Mouse (Mus musculus) mesoderm, embryonic 11.5 days (tissue): ENCODE measurements around the gene Clec3a.

ENCODE experiments used
- DNase-seq: peaks from one replicate; pipeline ENCODE4 v3.0.0-alpha.2; 2012; ENCODE audit warnings: low read depth, low spot score

The Clec3a gene

DNA sequence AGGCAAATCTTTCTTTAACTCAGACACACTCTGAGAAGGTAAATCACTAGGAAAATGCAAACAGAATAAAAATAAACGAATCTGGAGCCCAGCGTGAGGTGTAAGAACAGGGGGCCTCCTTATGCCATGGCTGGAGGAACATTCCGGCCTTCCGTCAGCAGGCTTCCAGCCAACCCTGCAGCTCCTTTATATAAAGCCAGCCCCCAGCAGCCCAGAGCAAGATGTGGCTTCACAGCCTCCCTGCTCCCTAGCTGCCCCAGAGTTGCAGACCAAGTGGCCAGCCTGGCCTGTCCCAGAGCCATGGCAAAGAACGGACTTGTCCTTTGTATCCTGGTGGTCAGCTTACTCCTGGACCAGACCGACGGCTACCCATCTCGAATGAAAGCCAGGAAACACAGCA, at the start of gene Clec3a:
TSS of gene Clec3a (plus strand) at position 301 of the 400 bp plus-strand sequence.
- no peak for DNase-seq

DNA sequence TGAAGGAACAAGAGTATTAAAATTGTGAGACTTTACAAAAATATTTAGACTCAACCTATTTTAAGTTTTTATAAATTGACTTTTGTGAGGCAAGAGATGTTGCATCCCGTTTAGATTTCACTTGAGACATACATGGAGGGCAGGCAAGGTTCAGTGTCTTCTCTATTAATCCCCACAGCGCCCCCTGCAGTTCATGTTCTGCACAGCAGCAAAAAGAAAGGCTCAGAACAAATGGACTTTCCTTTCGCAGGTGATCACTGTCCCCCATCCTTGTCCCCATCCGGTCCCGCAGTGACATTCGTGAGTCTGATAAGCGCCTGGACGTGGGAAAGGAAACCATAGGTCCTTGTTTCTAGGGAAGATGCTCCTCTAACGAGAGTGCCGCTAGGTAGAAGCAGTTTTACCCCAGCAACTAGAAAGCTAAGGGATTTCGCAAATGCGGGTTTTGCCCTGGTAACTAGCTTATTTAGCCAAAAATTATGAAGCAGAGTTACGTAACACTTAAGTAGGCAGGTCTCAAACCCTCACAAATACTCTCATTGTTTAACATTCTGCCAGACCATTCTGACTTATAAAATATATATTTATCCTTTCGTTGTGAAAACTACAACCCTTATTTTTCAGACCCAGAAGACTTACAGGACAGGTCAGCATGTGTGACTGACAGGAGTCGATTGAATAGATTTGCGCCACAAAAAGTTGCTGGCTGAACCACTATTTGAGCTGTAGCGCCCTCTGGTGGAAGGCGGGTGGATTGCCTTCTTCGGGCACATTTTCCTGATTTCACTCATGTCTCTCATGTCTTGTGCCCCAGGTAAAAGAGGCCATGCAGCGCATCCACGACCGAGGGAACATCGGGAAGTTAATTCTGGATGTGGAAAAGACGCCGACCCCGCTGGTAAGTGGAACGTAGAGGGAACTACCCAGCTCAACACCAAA, 48.6 kb upstream of the Clec3a start:
- DNase-seq, result peak; percentile 77

DNA sequence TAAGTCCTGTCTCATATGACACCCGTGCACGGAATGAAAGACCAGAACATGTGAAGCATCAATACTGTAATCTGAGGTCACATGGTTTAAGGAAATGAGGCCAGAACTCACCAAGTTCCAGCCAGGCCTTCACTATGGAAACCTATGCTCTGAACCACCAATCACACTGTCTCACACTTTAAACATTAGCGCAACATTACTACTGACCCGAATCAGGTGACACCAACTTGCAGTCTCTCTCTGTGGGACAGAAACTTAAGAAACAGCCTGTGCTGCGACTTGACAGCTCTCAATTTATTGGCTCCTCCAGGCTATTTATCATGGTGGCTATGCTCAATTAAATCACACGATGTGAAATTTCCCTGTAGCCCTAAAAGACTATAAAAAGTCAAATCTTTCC, 43.5 kb upstream of the Clec3a start:
- DNase-seq, result peak; percentile 52

DNA sequence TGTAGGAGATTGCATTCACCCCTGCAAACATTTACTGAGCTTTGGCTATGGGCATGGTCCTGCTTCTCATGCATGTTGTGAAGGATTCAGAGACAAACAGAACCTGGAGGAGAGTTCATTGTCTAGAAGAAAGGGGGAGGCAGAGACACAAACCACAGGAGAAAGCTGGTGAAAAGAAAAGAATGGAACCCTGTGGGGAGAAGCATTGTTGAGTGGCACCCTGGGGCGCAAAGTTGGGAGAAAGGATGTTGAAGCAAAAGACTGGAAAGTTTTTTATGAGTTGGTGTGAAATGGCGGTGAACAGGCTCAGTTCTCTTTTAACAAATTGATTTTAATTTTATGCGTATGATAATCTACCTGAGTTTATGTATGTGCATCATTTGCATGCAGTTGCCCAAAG, 33.7 kb upstream of the Clec3a start:
- DNase-seq, result no peak

DNA sequence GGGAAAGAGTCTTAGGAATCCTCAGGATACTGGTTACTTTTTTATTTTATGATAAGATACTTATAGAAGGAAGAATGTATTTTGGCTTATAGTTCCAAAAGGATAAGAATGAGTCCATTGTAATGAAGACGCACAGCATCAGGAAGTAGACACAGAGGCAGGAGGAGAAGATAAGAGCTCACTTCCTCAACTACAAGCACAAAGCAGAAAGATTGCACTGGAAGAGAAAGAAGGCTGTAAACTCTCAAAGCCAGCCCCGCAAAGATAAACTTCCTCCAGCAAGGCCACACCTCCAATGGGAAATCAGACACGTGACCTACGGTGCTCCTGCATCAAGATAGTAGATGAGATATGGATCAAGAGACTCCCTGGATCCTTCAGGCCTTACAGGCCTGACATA, 30.4 kb upstream of the Clec3a start:
- no peak for DNase-seq

GRCm38 (mm10) chr8:114390465-114391254, 27.2 kb upstream of the Clec3a start:
- no peak for DNase-seq

DNA sequence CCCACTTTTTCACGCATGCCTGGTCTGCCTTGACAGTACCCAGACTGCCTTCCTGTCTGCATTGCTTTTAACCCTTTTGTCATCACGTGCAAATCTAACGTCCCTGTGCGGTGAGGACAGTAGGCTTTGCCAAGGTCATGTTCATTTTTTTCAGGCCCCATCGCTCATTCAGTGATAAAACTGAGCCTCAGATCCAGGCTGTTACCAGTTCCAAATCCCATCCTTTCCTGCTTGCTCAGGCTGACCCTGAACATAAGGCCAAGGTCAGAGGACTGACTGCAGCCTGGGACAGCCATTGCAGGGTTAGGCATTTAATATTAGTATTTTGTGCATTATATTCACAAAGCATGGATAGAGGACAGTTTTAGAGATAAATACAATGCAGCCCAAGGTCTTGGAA, 19.6 kb upstream of the Clec3a start:
- DNase-seq, result no peak

- no peak for DNase-seq
These were observed 18.6 kb upstream of the Clec3a start for GRCm38 (mm10) chr8:114399273-114399672.

- DNase-seq, result peak; percentile 7
These were observed 16.2 kb upstream of the Clec3a start for GRCm38 (mm10) chr8:114401679-114402078.

- no peak for DNase-seq
These were observed 6.5 kb upstream of the Clec3a start for GRCm38 (mm10) chr8:114411421-114411820.

GRCm38 (mm10) chr8:114418486-114418885, 600 bp downstream of the Clec3a start:
- DNase-seq, result no peak

- DNase-seq, result no peak
These were observed 1.0 kb downstream of the Clec3a start for GRCm38 (mm10) chr8:114418904-114419303.

DNA sequence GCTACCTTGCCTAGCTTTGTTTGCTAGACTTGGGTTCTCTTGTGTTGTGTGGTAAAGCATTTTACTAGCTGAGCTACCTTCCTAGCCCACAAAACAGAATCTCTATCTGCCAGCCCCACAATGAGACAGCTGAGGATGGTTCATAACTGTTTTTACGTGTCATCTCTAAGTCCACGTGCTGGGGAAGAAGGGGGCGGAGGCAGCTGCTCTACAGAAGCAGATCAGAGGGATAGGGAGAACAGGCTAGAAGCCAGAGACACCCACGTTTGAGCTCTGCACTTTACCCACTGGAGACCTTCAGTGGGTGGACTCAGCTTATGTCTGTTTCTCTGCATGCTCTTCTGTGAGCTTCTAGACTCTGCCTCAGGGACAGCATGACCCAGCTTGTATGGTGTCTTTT, 3.7 kb downstream of the Clec3a start:
- no peak for DNase-seq

- peak; percentile 70 for DNase-seq
These were observed 20.4 kb downstream of the Clec3a start for GRCm38 (mm10) chr8:114438236-114438635.

GRCm38 (mm10) chr8:114439334-114440204, 21.7 kb downstream of the Clec3a start, which contains the start of gene Wwox:
Gene Wwox, plus strand, starts transcription at chr8:114439655.
- peak; percentile 99 for DNase-seq

- DNase-seq, result no peak
These were observed 22.3 kb downstream of the Clec3a start for GRCm38 (mm10) chr8:114440205-114440589.

DNA sequence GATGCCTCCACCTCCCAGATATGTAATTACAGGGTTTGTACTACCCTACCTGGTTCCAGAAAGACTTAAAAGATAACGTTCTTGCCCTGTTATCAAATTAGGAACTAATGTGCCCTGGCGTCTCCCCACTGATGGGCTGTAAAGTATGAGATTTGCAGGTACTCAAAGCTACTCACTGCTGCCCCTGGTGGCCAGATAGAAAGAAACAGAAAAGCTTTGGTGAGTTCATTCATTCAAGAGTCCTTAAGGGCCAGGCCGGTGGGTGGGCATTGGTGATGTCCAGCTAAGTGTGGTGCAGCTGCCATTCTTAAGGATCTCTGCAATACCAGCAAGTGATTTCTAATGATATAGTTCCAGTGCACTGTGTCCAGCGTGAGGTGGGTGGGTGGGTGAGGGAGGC, 23.7 kb downstream of the Clec3a start:
- peak; percentile 50 for DNase-seq

GRCm38 (mm10) chr8:114446884-114447283, 29.0 kb downstream of the Clec3a start:
- no peak for DNase-seq

DNA sequence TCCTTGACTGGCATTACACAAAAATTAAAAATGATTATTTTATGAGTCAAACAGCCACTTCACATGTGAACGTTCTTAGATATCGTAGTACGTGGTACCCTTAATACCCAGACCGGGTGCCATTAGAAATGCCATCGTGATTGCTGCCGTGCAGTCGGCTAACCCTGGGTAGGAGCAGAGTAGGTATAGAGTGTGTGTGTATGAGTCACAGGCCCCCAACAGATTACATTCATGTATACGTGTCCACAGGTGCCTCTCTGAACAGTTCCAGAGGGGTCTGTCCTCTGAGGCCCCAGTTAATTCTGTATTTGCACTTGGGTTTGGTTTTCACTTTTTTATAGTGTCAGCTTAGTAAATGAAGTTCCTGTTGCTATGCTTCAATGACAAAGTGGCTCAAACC, 34.4 kb downstream of the Clec3a start:
- no peak for DNase-seq

DNA sequence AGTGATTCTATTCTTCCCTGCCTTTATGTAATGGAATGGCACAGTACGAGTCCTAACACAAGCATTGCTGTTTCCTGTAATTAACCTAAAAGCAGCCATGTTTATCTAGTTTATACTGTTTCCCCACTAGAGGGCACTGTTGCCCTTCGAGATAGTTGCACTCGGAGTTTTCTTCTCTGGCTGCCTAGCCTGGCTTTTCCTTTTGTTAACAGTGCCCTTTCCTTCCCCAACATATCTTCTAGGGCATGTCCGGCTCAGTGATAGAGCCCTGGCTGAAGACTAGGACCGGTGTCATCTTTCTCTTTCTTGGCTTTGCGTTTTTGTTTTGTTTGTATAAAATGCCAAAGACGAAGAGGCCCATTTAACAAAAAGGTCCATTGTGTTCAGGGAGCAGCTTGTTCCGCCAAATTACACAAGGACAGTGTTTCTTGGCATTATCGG, 34.9 kb downstream of the Clec3a start:
- peak; percentile 88 for DNase-seq

- no peak for DNase-seq
These were observed 37.4 kb downstream of the Clec3a start for GRCm38 (mm10) chr8:114455302-114455701.
